Comparison of ENCODE assay signal across 8 mouse cellular contexts in the genomic region with DNA sequence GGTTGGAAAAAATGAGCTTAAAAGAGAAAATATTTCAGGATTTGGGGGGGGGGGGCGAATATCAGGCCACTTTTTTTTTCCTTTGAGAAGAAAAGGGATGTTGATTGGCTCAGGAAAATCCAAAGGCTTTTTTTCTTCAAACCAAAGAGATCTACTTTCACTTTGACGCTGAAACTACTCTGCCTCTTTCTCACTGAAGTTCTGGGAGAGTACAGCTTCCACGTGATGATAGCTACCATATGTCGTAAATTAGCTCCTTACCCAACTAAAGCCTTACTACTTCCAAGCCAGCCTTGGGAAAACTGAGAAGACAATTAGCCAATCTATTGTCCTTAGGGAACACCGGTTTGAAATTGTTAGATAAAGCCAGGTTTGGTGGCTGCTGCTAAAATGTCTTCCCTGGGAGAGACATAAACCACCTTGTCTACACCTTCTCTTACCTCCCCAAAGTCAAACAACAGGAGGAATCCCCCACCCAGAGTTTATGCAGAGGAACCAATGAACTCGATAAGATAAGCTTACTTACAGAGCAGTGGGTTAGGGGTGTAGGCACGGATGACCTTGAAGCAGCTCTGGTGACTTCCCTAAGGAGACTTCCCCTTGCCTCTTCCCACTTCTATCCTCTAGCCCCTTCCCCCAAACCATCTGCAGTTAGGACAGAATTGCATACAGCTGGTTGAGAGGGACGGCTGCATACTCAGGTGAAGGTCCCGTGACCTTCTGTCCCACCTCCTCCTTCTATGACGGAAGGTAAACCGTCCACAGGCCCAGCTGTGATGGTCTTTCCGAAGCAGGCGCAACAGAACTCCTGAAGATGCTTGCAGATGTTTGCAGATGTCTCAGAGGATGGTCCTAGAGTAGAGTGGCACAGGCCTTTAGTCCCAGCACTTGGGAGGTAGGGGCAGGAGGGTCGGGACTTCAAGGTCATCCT. TPM values are rescaled to one million over a fixed set of nuclear protein-coding genes. Genes with fewer than 3 reads are reported as not detected.
DNase-seq lines count a peak whose midpoint lies in the region; ATAC-seq and TF ChIP-seq lines count a peak whose summit lies in the region.

No protein-coding gene starts in this region.

- H3K4me3 ChIP-seq in kidney, postnatal 0 days (replicated peaks; ENCODE audit: low read depth, low read length) = no peak overlapping the region
- 0 out of 2 replicates have a peak overlapping the region, but pooled peaks have one; percentile 93 for H3K4me3 ChIP-seq in E14TG2a.4 (replicated peaks; ENCODE audit: low read length)
- H3K4me3 ChIP-seq in forebrain, embryonic 13.5 days = no peak overlapping the region
- peak overlapping the region; percentile 36 for H3K4me3 ChIP-seq in liver, embryonic 15.5 days (replicated peaks)

- DNase-seq in kidney, postnatal 0 days (ENCODE audit: low spot score) = peak; percentile 44
- DNase-seq in kidney, adult 9 months = no peak
- no peak for DNase-seq in gastrocnemius, adult 8-10 months (ENCODE audit: low spot score in 2 of 2)

- no peaks in the 10 kb centered on the region for H3K27me3 ChIP-seq in kidney, postnatal 0 days (ENCODE audit: insufficient read depth, low read length)
- H3K27me3 ChIP-seq in E14TG2a.4 (ENCODE audit: insufficient read depth, low read length) = no peaks in the 10 kb centered on the region
- H3K27me3 ChIP-seq in forebrain, embryonic 13.5 days = no peaks in the 10 kb centered on the region
- H3K27me3 ChIP-seq in liver, embryonic 15.5 days = no peaks in the 10 kb centered on the region

- H3K9ac ChIP-seq in kidney, postnatal 0 days (ENCODE audit: low read depth, low read length) = no peak overlapping the region
- no peak overlapping the region for H3K9ac ChIP-seq in forebrain, embryonic 13.5 days
- H3K9ac ChIP-seq in liver, embryonic 15.5 days = peak overlapping the region; percentile 40

- ATAC-seq in kidney, postnatal 0 days (replicated peaks; ENCODE audit: low FRiP score, low read depth) = no peak
- ATAC-seq in forebrain, embryonic 13.5 days = no peak
- no peak for ATAC-seq in liver, embryonic 15.5 days (ENCODE audit: insufficient read depth)
- no peak for ATAC-seq in monocyte, adult 5-6 weeks (replicated peaks; ENCODE audit: insufficient number of reproducible peaks, low FRiP score, low TSS enrichment, poor library complexity, severe bottlenecking)
- ATAC-seq in erythroid progenitor cell, adult 5-6 weeks (replicated peaks; ENCODE audit: low FRiP score, poor library complexity, severe bottlenecking) = no peak

- peak overlapping the region; percentile 28 for H3K4me2 ChIP-seq in kidney, postnatal 0 days (ENCODE audit: low read length)
- H3K4me2 ChIP-seq in forebrain, embryonic 13.5 days = peak overlapping the region; percentile 73
- H3K4me2 ChIP-seq in liver, embryonic 15.5 days = peak overlapping the region; percentile 79

- no peak overlapping the region for H3K27ac ChIP-seq in kidney, postnatal 0 days
- H3K27ac ChIP-seq in forebrain, embryonic 13.5 days = no peak overlapping the region
- no peak overlapping the region for H3K27ac ChIP-seq in liver, embryonic 15.5 days (replicated peaks)

- H3K4me1 ChIP-seq in kidney, postnatal 0 days (replicated peaks; ENCODE audit: insufficient read depth, low read length) = peaks cover 7% of the 10 kb centered on the region; the same call in 1 of the 2 replicates
- peaks cover 46% of the 10 kb centered on the region for H3K4me1 ChIP-seq in E14TG2a.4 (replicated peaks; ENCODE audit: low read depth, low read length)
- H3K4me1 ChIP-seq in forebrain, embryonic 13.5 days = peaks cover 38% of the 10 kb centered on the region
- peaks cover 54% of the 10 kb centered on the region for H3K4me1 ChIP-seq in liver, embryonic 15.5 days (replicated peaks)

- TF ChIP-seq CTCF in kidney, postnatal 0 days (IDR thresholded peaks at IDR 0.05; ENCODE audit: low read depth) = no peak
- TF ChIP-seq CTCF in E14TG2a.4 (conservative IDR thresholded peaks at IDR 0.05; ENCODE audit: low read length) = no peak

- H3K9me3 ChIP-seq in kidney, postnatal 0 days (replicated peaks; ENCODE audit: low read length) = no peaks in the 10 kb centered on the region
- no peaks in the 10 kb centered on the region for H3K9me3 ChIP-seq in E14TG2a.4 (ENCODE audit: low read length)
- H3K9me3 ChIP-seq in forebrain, embryonic 13.5 days (replicated peaks) = no peaks in the 10 kb centered on the region
- no peaks in the 10 kb centered on the region for H3K9me3 ChIP-seq in liver, embryonic 15.5 days (replicated peaks)

- H3K36me3 ChIP-seq in kidney, postnatal 0 days (ENCODE audit: insufficient read depth, low read length) = no peaks in the 10 kb centered on the region
- peaks cover 27% of the 10 kb centered on the region for H3K36me3 ChIP-seq in E14TG2a.4 (ENCODE audit: insufficient read depth, low read length)
- peaks cover 16% of the 10 kb centered on the region for H3K36me3 ChIP-seq in forebrain, embryonic 13.5 days (ENCODE audit: poor library complexity, severe bottlenecking)
- peaks cover 21% of the 10 kb centered on the region for H3K36me3 ChIP-seq in liver, embryonic 15.5 days (replicated peaks)

- 66% methylated on average over 14 of the region's 14 CpGs for WGBS in kidney, postnatal 0 days
- 83% methylated on average over 14 of the region's 14 CpGs for WGBS in forebrain, embryonic 13.5 days
- 45% methylated on average over 14 of the region's 14 CpGs for WGBS in liver, embryonic 15.5 days (ENCODE audit: insufficient replicate concordance)

RNA-seq across cellular contexts. Expression of a gene that starts 1.4 kb away (rescaled TPM):
- 19.0 and 20.4 TPM in 2 replicates for polyA plus RNA-seq in kidney, postnatal 0 days (2015; fragmentation: Nextera tagmentation; extraction: Ambion mirVana)
- polyA plus RNA-seq in forebrain, embryonic 13.5 days (2015; fragmentation: Nextera tagmentation; extraction: Ambion mirVana) = 68.6 and 68.9 TPM in 2 replicates
- 11.9 and 13.6 TPM in 2 replicates for polyA plus RNA-seq in liver, embryonic 15.5 days (2015; fragmentation: Nextera tagmentation; extraction: Ambion mirVana)
- 0.68 to 1.4 TPM (median 0.86 TPM) in 3 replicates for total RNA-seq in monocyte, adult 5-6 weeks (2017)
- total RNA-seq in erythroid progenitor cell, adult 5-6 weeks (2015; ENCODE audit: low replicate concordance) = 42.2 and 46.9 TPM in 2 replicates
- total RNA-seq in erythroid progenitor cell, adult 5-6 weeks (2017; ENCODE audit: low replicate concordance) = 58.9 and 59.7 TPM in 2 replicates
- not detected for total RNA-seq in gastrocnemius, adult 8-10 months (2022)

RNA-seq across cellular contexts. Expression of a gene that starts 17.5 kb away (rescaled TPM):
- not detected in 2 replicates for polyA plus RNA-seq in kidney, postnatal 0 days (2015; fragmentation: Nextera tagmentation; extraction: Ambion mirVana)
- polyA plus RNA-seq in forebrain, embryonic 13.5 days (2015; fragmentation: Nextera tagmentation; extraction: Ambion mirVana) = not detected in 2 replicates
- 0.47 and 0.56 TPM in 2 replicates for polyA plus RNA-seq in liver, embryonic 15.5 days (2015; fragmentation: Nextera tagmentation; extraction: Ambion mirVana)
- not detected in 3 replicates for total RNA-seq in monocyte, adult 5-6 weeks (2017)
- total RNA-seq in erythroid progenitor cell, adult 5-6 weeks (2015; ENCODE audit: low replicate concordance) = not detected in 2 replicates
- not detected in 2 replicates for total RNA-seq in erythroid progenitor cell, adult 5-6 weeks (2017; ENCODE audit: low replicate concordance)
- total RNA-seq in gastrocnemius, adult 8-10 months (2022) = not detected

RNA-seq across cellular contexts. Expression of a gene that starts 33.1 kb away (rescaled TPM):
- 15.1 and 16.9 TPM in 2 replicates for polyA plus RNA-seq in kidney, postnatal 0 days (2015; fragmentation: Nextera tagmentation; extraction: Ambion mirVana)
- 45.3 and 56.9 TPM in 2 replicates for polyA plus RNA-seq in forebrain, embryonic 13.5 days (2015; fragmentation: Nextera tagmentation; extraction: Ambion mirVana)
- 0.24 and 0.36 TPM in 2 replicates for polyA plus RNA-seq in liver, embryonic 15.5 days (2015; fragmentation: Nextera tagmentation; extraction: Ambion mirVana)
- 0.11 to 1.8 TPM (median 0.19 TPM) in 3 replicates for total RNA-seq in monocyte, adult 5-6 weeks (2017)
- total RNA-seq in erythroid progenitor cell, adult 5-6 weeks (2015; ENCODE audit: low replicate concordance) = 0.84 and 1.1 TPM in 2 replicates
- total RNA-seq in erythroid progenitor cell, adult 5-6 weeks (2017; ENCODE audit: low replicate concordance) = 1.0 TPM in 1 of 2 replicates, not detected in the other
- 10 to 100 TPM in 2 of 4 experiments, 1 to 10 TPM in 2; 8.9 to 12.5 (median 9.6) TPM for total RNA-seq in gastrocnemius, adult 8-10 months (2022)

Comparison
In these comparisons a context has a peak if more than half of its experiments do, and no peak if none do; other contexts are left out.
1. H3K4me2 ChIP-seq: peak in every context shown above with its lines; median percentile 79 in liver, embryonic 15.5 days; 73 in forebrain, embryonic 13.5 days; 28 in kidney, postnatal 0 days.
2. H3K4me3 ChIP-seq: peak in E14TG2a.4 (single experiment) and liver, embryonic 15.5 days (single experiment); none in kidney, postnatal 0 days (single experiment) and forebrain, embryonic 13.5 days (single experiment).
3. RNA of a gene that starts 1.4 kb away (total RNA-seq): 42.2 to 59.7 TPM in erythroid progenitor cell, adult 5-6 weeks; 0.68 to 1.4 TPM in monocyte, adult 5-6 weeks and not detected in gastrocnemius, adult 8-10 months; every median in the first group is over 10 times any median in the second.